Mouse (Mus musculus) brain, adult 2 months (tissue): ENCODE data around the gene Per3.
"Not testable (repeated sequence)": the region's sequence is repeated elsewhere in the genome, so short reads cannot be mapped to it uniquely, and the experiment has no call there.

Experiments
- DNase-seq: peaks from one replicate; pipeline ENCODE4 v3.0.0; 2011; ENCODE audit warnings: low read depth, low spot score

The Per3 gene

DNA sequence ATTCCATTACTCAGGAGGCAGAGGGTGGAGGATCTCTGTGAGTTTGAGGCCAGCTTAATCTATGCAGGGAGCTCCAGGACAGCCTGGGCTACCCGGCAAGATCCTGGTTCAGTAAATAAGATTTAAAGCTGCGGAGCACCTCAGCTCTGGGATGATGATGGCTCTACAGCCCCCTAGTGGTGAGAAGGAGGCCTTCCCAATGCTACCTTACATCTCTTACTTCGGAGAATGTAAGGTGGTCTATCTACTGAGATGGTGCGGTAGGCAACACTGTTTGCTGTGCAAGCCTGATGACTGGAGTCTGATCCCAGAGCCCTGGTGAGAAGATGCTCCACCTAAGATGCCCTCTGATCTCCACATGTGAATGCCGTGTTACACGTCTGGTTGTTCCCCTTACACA, 17.5 kb downstream of the Per3 start:
- peak; percentile 71 for DNase-seq

DNA sequence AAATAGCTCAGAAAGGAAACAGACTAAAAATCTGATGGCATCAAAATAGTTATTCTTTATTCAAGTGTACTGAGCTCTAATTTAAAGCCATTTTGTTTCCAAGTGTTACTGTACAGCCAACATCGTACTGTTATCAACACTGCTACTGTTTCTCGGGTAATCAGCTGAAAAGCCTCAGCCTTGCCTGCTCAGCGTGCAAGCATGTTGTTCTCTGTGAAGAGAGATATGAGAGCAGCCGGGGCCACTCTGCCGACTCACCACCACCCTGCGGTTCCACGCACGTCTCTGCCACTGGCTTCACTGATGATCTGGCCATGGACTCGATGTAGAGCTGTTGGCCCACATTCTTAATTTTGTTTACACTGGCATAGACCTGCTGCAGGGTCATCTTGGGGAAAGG, 20.3 kb downstream of the Per3 start:
- no peak for DNase-seq

- DNase-seq, result not testable (repeated sequence)
These were observed 27.1 kb downstream of the Per3 start for GRCm38 (mm10) chr4:151017356-151017755.

DNA sequence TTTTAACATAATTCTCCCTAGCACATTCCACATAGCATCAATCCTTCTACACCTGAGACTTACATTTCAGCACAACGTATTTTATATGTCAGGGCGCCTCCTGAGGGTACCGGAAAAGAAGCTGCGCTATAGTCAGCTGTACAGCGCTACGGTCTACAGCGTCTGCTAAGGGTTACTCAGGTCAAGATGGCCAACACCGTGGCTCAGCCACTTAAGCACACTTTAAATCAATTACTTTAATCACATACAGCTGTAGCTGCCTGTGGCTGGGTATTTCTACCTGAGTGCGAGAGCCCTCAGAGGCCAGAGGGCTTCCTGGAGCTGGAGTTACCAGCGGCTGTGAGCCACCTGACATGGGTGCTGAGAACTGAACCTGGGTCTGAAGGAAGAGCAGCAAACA, 28.5 kb downstream of the Per3 start:
- no peak for DNase-seq

GRCm38 (mm10) chr4:151010316-151010715, 34.1 kb downstream of the Per3 start:
- no peak for DNase-seq

- DNase-seq, result peak; percentile 55
These were observed 37.5 kb downstream of the Per3 start for GRCm38 (mm10) chr4:151006945-151007344.

GRCm38 (mm10) chr4:151005656-151006318, 38.7 kb downstream of the Per3 start:
- no peak for DNase-seq

- DNase-seq, result no peak
These were observed 43.1 kb downstream of the Per3 start for GRCm38 (mm10) chr4:151001397-151001796.

- no peak for DNase-seq
These were observed 45.8 kb downstream of the Per3 start for GRCm38 (mm10) chr4:150998626-150999025.

DNA sequence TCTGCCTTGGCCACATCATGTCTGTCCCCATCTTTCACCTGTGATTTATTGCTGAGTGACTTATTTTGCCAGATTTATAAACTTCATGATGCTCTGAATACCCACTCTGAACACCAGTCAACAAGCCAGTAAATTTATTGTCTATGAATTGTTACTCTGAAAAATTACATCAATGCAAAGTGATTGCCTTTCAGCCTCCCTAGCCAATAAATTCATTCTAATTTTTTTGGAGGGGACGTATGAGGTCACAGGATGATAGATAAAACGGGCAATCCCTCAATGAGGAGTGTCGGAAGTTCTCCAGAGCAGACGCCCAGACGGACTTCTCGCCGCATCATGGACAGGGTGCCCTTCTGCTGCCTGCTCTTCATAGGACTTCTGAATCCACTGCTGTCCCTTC, 47.7 kb downstream of the Per3 start, which contains the start of gene Uts2:
Gene Uts2 (plus strand): TSS at position 301 of the 400 bp plus-strand sequence.
- DNase-seq, result no peak

GRCm38 (mm10) chr4:150990148-150990547, 54.3 kb downstream of the Per3 start:
- no peak for DNase-seq

DNA sequence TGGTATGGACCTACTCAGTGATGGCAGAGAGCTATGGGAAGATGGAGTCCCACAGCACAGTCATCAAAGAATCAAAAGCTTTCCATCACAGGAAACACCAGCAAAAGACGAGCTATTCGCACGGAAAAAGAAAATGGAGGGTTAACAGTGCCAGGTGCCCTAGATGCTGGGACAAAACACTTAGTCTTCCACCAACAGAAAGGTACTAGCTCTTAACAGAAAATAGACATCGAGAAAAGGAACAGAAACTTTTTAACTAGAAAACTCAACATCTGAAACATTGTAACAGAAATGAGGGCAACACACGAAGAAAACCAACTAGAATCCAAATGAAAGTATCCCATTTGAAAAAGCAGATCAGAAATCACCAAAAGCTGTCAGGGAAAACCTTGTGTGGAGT, 64.3 kb downstream of the Per3 start:
- DNase-seq, result no peak

DNA sequence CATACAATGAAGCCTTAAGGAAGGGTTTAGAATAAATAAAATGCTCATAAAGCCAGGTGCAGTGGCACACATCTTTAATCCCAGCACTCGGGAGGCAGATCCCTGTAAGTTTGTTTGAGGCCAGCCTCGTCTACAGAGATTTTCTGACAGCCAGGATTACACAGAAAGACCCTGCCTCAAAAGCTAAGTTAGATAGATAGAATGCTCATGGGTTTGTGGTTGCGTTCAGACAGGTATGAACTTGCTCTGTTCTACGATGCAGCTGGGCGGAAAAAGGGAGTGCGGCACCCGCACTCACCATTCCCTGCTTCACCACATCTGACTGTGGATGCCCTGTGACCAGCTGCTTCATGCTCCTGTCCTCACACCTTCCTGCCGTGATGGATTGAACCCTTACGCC, 65.0 kb downstream of the Per3 start:
- DNase-seq, result no peak

- DNase-seq, result no peak
These were observed 66.1 kb downstream of the Per3 start for GRCm38 (mm10) chr4:150978156-150978910.

GRCm38 (mm10) chr4:150975145-150975544, 69.3 kb downstream of the Per3 start:
- DNase-seq, result no peak

DNA sequence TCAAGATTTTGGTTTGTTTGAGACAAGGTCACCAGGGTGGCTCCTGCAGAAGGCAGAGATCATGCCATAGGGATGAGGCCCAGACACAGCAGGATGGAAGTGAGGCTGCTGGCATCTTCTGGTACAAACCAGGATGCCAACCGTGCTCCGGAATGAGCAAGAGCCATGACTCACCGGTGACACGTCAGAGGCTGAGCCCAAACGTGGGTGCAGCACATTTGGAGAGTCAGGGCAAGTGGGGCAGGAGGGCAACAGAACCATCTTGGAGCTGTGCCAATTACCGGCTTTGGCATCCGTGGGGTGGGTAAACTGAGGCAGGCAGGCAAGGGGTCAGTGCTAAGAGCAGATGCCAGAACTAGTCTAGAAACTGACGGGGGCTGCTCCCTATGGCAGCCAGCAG, 71.2 kb downstream of the Per3 start:
- DNase-seq, result peak; percentile 77

GRCm38 (mm10) chr4:150968956-150969355, 75.5 kb downstream of the Per3 start:
- DNase-seq, result no peak

- DNase-seq, result peak; percentile 69
These were observed 77.9 kb downstream of the Per3 start for GRCm38 (mm10) chr4:150966556-150966955.

DNA sequence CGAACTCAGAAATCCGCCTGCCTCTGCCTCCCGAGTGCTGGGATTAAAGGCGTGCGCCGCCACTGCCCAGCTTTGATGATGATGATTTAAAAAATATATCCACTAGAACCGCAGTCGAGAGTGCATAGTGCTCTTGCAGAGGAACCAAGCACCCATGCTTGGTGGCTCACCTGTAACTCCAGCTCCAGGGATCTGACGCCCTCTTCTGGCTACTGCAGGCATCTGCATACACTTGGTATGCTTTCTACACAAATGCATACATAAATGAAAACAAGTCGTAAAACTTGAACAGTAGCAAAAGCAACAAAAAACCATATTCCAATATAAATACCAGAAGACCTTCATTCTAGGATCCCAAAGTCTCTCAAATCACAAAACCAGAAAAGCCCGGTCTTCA, 78.9 kb downstream of the Per3 start:
- DNase-seq, result no peak

GRCm38 (mm10) chr4:150964635-150965554, 79.6 kb downstream of the Per3 start:
- DNase-seq, result peak; percentile 86

- DNase-seq, result no peak
These were observed 80.8 kb downstream of the Per3 start for GRCm38 (mm10) chr4:150963711-150964110.

DNA sequence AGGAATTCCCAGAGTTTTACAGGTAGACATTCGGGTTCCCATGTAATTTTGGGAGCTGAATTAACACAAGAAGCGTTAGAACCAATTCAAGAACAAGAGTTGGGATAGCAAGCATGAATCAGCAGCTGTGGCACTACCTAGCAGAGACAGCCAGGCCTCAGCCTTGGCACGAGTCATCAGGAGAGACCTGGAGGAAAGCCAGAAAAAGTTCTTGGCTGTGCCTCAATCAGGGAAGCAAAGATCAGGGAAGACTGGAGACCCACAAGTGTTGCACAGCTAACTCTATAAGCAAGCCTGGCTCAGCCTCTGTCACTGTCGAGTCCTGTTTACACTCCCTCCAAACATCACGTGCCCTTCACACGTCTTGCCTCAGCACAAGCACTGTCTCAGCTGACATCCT, 82.2 kb downstream of the Per3 start:
- peak; percentile 32 for DNase-seq
